Mouse (Mus musculus): Measurements from ENCODE around the gene Ykt6. TPM values are rescaled to one million over a fixed set of nuclear protein-coding genes. Genes with fewer than 3 reads are reported as not detected.
"Not testable (repeated sequence)": the region's sequence is repeated elsewhere in the genome, so short reads cannot be mapped to it uniquely, and the experiment has no call there.

The Ykt6 gene
- total RNA-seq (2021): 71.1 and 77.9 TPM in 2 replicates
- long read RNA-seq, experiment 1, transcript Ykt6-201 (7 exons, 2,541 nt): major isoform, 9 of 36 reads
- long read RNA-seq, experiment 1, partial matches to known transcripts: 0 of 36 reads
- long read RNA-seq, experiment 1, other reads (novel, unspliced or antisense): 27 of 36 reads
- long read RNA-seq, experiment 2, transcript Ykt6-201 (7 exons, 2,541 nt): major isoform, 5 of 28 reads
- long read RNA-seq, experiment 2, partial matches to known transcripts: 0 of 28 reads
- long read RNA-seq, experiment 2, other reads (novel, unspliced or antisense): 23 of 28 reads

DNA sequence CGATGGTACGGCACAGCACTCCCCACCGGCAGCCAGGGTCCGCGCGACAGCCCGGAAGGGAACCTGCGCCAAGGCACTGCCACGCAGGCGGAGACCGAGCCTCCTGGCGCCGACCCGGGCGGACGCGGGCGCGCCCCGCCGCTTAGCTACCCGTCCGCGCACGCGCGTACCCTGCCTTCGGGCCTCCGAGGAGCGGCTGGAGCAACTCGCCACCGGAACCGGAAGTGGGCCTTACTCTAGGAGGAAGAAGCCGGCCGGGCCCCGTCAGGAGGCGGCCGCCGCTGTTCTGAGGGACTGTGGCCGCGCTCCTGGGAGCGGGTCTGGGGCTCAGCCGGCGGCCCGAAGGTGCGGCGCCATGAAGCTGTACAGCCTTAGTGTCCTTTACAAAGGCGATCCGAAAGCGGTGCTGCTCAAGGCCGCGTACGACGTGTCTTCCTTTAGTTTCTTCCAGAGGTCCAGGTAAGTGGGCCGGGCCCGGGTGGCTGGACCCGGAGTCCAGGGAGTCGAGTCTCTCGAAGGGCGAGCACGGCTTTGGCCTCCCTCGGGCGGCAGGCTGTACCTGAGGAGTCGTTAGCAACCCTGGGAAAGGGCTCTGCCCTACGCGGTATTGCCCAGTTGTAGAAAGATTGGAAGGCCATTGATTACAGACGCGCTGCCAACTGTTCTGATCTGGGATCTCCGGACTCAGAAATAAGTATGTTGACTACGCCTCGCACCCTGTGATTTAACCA lies at the start of gene Ykt6:
Gene Ykt6 (plus strand): TSS at position 148 of the 731 bp plus-strand sequence.
- peak; percentile 99 for DNase-seq

DNA sequence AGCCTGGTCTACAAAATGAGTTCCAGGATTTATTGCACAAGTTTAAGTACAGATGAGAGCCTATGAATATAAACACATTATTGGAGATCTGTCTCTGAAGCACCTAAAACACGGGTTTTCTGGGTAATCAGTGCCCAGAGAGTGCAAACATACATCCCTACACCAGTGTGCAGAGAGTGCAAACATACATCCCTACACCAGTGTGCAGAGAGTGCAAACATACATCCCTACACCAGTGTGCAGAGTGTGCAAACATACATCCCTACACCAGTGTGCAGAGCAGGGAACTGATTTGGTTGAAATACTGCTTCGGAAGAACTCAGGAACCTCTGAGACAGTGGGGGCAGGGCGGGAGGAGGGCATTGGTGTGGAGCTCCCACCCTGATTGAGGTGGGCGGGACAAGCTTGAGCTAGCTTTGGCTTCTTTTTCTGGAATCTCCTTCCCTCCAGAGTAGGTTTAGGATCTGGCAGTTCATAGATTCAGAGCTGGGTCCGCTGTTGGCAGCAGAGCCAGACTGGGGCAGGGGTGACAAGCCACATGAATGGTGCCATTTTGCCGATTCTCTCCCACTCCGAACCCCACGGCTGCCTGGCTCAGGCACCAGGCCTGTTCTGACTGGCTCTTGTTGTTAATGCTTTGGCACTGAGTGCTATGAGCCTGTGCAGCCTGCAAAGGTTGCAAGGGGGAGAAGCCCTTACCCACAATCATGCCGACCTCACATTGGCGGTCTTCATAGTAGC lies 49.5 kb upstream of the Ykt6 start:
- DNase-seq: no peak

DNA sequence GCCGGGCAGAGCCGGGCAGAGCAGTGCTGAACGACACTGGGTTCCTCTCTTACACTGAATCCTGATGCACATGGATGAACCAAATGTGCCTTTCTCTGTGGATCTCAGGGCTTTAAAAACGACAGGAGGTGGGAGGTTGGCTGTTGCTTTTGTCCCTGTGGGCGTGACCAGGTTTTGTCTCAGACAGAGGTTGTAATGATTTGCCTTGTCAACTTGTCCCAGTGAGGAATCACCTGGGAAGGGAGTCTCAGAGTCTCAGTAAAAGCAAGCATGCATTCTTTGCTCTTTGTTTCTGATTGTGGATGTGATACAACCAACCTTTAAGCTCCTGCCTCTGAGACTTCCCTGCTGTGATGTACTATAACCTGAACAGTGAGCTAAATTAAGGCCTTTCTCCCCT lies 48.4 kb upstream of the Ykt6 start:
- no peak for DNase-seq

DNA sequence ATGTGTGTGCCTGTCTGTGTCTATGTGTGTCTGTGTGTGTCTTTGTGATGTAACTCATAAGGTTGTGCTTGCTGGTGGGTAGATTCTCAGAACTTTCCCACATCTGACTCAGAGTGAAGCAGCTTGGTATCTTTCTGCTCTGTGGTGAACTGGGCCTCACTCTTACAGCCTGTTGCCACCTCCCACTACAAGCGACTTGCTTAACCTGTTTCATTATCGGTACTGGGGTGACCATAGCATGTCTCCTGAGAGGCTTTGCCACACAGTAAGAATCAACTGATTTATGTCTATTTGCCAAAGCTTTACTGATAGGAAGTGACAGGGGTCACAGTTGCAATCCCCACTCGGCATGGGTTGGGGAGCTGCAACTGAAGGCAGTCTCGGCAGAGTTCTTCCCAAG lies 46.9 kb upstream of the Ykt6 start:
- no peak for DNase-seq

DNA sequence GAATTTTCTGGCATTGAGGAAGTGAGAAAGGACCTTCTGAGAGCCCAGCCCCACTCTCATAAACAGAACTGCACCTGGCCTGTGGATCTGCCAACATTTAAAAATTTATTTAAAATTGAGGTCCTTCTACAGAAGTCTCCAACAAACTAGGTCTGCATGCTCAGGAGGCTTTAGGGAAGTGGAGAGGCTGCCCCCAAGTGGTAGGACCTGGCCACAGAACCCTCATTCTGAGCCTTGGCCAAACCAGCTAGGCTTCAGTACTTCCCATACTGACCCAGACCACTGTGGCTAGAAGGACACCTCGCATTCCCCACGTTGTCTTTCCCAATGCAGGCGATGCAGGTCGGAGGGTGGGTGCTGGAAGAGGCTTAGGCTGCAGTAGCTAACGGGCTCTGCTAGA lies 42.9 kb upstream of the Ykt6 start:
- DNase-seq: peak; percentile 72

DNA sequence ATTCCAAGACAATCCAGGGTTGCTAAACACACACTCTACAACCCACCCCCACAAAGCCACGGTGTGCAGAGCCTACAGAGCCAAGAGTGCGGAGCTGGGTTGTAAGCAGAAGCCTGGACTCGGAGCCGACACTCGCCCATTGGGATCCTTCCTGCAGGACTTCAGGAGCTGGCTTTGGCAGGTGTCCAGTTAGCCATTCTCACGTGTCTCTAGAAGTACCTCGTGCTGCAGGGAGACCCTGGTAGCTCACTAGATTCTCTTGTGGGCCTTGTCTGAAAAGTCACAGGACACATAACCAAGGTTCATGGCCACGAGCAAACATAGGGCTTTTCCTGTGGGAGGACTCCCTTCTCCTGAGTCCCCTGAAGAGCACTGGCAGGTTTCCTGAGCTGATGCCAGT lies 42.2 kb upstream of the Ykt6 start:
- DNase-seq: no peak

DNA sequence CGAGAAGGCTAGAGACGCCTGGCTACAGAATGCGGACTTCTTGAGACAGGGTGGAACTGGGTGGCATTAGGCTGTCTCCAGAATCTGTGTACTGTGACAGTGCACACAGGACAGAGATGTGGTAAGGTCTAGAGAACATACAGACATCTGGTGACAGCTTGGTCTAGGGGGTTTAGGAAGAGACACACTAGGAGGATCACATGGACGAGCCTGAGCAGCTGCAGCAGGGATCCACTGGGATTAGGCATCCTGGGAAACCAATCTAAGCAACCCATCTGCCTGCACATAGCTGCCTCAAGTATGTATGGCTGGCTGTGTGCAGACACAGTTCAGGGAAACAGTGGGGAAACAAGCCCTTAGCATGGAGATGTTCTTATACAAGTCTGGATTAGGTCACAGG lies 41.6 kb upstream of the Ykt6 start:
- DNase-seq: no peak

DNA sequence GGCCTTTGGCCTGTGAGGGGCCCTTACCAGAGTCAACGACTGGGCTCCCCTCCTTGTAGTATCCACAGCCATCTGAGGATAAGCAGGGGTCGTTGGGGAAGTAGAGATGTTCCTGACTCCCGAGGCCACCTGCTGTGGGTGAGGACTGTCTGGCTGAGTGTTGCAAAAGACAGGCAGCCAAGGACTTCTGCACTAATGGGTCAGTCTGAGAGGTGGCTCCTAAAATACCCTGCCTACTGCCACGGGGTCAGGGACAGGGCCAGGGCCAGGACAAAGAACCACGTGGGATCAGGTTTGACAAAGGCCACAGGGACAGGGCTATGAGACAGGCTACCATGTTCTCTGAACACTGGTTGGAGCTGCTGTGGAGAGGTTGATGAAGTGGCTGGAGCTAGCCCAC lies 40.6 kb upstream of the Ykt6 start:
- no peak for DNase-seq

DNA sequence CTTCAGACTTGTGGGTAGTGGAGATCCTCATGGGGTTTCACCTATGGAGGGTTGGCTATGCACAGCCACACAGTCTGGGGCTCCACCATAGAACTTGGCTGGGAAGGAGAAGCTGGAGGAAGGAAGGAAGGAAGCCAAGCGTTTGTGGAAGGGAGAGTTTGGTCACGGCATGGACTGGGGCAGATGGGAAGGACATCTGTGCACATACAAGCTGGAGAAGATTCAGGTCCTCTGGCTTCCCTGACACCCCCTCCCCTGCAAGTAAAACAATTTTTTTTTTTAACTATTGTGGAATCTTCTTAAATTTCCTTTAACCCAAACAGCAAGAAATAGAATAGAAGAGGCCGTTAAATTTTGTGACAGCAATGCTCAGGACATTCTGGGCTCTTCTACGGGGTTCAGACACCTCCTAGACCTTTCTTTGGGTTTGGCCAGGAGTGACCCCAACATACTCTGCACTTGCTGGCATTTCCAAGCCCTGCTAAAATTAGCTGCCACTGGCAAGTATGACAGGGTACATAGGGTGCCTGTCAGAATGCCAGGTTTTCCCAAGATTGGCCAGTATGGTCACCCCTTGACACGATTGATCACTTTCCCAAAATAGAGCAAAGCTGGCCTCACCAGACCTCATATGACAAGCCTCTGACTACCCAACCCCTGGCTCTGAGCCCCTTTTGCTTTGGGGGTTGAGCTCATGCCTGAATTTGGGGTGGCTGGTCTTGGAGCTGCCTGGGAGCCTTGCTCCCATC lies 39.9 kb upstream of the Ykt6 start:
- peak; percentile 16 for DNase-seq

DNA sequence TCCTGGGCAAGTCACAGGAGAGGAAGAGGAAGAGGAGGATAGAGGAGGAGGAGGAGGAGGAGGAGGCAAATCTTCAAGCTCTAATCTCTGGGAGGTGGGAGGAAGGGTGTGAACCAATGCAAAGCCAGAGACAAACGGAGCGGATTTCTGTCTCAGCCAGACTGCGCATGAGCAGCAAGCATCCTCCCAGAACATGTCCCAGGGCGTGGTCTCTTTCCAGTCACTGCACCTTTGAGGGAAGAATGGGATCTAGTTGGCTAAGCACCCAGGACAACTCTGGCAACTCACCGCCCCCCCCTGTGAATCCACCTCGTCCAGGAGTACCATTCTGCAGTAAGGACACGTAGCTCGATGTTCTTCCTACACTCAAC lies 39.3 kb upstream of the Ykt6 start:
- no peak for DNase-seq

DNA sequence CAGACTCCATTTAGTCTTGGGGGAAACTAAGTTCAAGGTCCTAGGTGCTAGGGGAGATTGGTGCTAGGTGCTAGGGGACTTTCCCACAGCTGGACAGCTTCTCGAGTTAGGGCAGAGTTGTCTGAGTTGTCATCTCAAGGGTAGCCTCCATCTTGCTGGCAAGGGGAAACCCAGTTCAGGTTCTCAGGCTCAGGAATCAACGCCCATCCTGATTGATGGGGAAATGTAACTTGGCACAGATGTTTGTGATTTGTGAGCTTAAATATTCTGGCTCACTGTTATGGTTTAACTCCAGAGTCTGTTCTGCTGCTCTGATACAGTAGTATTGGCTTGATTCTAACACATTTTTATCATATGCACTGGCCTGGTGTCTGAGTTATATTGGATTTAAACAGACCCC lies 37.4 kb upstream of the Ykt6 start:
- DNase-seq: no peak

DNA sequence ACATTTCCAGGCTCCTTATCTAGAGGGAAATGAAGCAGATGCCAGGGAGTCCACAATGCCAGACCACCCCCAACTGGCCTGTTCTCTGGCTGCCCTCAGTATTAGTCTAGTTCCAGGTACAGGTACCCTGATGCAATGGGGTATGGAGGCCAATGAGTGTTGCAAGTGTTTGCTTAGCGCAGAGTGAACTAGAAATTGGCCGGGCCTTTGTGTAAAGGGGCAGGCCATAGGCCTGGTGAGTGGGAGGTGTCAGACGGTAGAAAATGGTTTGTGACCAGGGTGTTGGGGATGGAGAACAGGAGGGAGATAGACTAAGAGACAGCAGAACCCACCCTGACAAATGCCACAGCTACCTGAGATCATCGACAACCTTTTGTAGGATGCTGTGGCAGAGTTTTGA lies 35.9 kb upstream of the Ykt6 start:
- no peak for DNase-seq

DNA sequence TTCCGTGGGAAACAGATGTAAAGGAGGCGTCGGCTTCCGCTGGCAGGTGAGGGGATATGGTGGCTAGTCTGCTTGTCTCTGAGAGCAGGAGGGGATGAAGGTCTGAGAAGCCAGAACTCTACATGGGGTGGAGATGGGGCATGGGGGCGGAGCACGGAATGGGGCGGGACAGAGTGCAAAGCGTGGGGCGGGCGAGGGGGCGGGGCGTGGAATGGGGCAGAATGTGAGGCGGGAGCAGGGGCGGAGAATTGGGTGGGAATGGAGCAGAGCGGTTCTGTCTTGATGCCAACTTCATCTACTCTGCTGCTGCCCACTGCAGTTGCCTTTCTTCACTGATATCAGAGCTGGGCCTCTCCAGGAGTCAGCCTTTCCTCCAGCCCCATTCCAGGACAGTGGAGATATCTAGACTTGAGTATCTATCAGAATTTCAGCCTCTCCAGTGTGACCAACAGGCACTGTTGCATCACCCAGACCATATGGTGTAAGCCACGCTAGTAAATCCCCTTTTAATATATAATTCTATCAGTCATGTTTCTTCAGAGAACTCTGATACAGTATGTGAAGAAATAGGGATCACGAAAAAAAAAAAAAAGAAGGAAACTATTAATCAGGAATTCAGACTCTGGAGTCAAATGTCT lies 35.1 kb upstream of the Ykt6 start:
- peak; percentile 26 for DNase-seq

DNA sequence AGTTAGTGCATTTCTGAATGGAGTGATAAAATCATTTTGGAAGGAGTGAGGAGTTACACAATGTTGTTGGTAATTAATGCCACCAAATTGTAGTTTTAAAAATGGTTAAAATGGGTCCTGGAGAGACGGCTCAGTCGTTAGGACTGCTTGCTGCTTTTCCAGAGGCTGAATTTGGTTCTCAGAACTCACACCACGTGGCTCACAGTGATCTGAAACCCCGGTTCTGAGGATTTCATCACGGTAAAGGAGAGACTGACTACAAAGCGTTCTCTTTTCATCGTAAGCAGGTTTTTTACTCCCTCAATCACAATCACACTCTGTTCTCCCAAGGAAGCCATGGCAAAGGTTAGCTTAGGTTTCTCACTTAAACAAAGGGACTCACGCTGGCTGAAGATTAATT lies 30.8 kb upstream of the Ykt6 start:
- DNase-seq: no peak

DNA sequence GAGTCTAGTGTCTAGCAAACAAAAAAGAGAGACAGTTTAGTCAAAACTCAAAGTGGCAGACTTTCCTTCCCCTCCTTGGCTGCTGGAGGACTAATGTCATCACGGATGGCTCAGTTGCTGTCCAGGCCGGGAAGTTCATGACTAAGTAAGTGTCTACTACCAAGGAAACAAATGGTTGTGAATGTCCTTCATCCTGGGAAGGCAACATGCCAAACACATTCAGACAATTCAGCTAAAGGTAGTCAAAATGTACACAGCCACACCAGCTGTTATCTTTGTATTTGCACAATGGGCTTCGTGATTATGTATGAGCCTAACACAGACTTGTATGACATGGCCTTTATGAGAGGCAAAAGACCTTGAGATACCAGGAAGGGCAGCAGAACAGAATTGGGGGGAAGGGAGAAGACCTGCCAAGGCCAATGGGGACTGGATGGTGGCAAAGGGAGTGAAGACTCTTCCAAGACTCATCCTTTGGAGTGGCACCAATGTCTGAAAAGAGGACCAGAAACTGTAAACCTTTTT lies 28.7 kb upstream of the Ykt6 start:
- DNase-seq: peak; percentile 36

DNA sequence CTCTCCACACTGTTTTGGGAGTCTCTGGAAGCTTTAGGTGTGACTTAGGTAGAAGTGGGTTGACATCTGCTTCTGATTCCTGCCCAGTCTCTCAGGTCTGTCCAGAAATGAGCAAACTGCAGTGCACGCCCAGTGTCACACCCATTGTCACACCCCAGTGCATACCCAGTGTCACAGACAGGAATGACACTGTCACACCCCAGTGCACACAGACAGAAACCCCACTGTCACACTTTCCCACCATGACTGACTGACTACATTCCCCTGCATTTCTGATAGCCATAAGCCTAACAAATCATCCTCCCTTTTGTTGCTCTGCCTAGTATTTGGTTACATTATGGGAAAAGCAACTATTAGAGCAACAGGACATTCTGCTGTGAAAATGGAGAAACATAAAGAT lies 24.9 kb upstream of the Ykt6 start:
- DNase-seq: no peak

DNA sequence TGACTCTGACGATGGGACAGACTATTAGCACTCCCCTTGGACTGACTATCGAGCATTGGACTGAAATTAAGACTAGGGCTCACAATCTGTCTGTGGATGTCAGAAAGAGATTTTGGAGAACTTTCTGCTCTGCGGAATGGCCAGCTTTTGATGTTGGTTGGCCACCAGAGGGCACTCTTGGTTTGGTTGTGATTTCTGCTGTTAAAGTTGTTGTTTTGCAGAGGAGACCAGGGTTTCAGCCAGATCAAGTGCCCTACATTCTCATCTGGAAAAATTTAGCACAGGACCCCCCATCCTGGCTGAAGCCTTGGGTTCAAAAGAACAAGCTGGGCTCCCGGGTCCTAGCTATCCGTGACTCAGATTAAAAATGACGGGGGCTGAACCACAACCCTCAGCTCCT lies 23.5 kb upstream of the Ykt6 start:
- peak; percentile 54 for DNase-seq

DNA sequence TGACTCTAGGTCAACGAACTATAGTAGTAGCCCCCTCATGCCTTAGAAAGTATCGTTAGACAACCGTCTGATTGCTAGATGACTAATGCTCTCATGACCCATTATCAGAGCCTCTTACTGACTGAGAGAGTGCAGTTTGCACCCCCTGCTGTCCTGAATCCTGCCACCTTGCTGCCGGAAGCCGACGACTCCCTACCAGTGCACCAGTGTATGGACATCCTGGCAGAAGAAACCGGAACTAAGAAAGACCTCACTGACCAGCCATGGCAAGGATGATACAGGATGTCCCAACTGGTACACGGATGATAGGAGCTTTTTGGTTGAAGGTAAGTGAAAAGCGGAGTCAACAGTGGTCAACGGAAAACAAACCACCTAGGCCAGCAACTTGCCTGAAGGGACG lies 21.0 kb upstream of the Ykt6 start:
- not testable (repeated sequence) for DNase-seq

DNA sequence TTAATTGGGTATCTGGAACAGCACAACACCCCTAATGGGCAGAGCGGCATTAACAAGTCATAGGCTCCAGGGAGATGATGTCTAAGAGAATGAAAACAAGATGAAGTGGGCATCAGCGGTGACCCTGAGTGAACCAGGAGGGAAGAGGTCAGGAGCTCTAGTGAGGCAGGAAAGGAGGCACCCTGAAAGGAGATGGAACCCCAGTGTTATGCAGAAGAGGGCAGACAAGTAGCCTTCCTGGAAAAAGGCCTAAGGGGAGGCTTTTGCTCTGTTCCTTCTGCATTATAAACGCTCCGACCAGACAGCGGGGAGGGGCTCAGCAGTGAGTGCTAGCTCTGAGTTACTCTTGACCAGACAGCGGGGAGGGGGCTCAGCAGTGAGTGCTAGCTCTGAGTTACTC lies 12.5 kb upstream of the Ykt6 start:
- no peak for DNase-seq

DNA sequence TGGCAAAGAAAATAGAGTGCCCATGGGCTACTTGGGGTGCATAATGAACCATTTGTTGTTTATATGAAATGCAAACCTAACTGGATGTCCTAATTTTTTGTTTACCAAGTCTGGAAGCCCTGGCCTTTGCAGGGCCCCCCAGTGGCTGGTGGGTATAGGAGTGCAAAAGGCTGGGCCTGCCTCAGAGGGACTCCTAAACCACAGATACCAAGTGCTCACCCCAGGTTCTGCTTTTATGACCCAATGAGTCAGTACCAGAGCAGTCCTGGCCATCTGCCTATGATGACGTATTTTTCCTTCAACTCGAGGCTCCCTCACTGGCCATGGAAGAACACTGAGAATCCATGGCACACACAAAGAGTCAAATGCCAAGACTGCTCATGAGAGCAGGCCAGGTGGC lies 10.4 kb upstream of the Ykt6 start:
- peak; percentile 79 for DNase-seq

DNA sequence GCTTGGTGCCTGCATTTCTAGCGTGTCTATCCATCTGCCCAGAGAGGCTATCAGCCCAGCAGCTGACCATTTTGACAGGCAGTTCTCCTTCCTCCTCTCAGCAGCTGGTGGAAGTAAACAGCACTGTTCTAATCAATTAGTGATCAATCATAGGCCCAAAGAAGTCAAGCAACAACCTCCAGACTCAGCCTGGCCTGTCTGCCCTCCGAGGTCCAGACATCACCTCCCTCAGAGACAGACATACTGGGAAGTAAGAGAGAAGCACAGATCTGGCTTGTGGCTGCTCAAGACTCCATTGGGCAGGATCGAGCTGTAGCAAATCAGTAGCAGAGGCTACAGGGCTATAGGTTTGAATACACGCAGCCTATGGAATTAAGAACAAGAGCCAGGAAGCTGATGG lies 7.7 kb upstream of the Ykt6 start:
- no peak for DNase-seq

Measured in adrenal gland, postnatal 14 days (tissue).